Mouse (Mus musculus) hindbrain, postnatal 0 days (tissue): ENCODE measurements around the gene G530012D18Rik. TPM values are rescaled to one million over a fixed set of nuclear protein-coding genes. Genes with fewer than 3 reads are reported as not detected.
"Not testable (repeated sequence)": the region's sequence is repeated elsewhere in the genome, so short reads cannot be mapped to it uniquely, and the experiment has no call there.

ENCODE experiments used
- ATAC-seq: fragments of 200-750 bp; cut with Nextera tagmentation; 2 replicates; pipeline ENCODE4 v1.8.0; 2017; ENCODE audit warnings: mild to moderate bottlenecking, moderate TSS enrichment, moderate library complexity
- DNase-seq: peaks from one replicate; pipeline ENCODE4 v3.0.0-alpha.2; 2015; ENCODE audit warnings: low spot score
- H3K27ac ChIP-seq: fragments of 300-500 bp; sonication (generic); 2 replicates; pipeline ENCODE4 v1.5.1; 2014; ENCODE audit warnings: mild to moderate bottlenecking
- H3K27me3 ChIP-seq: fragments of 300-500 bp; sonication (generic); 2 replicates; pipeline ENCODE4 v1.6.1; 2014; ENCODE audit warnings: low read length, mixed read lengths; ENCODE audit not compliant: insufficient read depth
- H3K36me3 ChIP-seq: fragments of 300-500 bp; sonication (generic); 2 replicates; pipeline ENCODE4 v1.6.1; 2014; ENCODE audit warnings: low read length, mixed read lengths; ENCODE audit not compliant: insufficient read depth
- H3K4me1 ChIP-seq: fragments of 300-500 bp; sonication (generic); 2 replicates; pipeline ENCODE4 v1.6.1; 2014; ENCODE audit warnings: antibody characterized with exemption, low read length, mixed read lengths; ENCODE audit not compliant: insufficient read depth
- H3K4me2 ChIP-seq: fragments of 300-500 bp; sonication (generic); 2 replicates; pipeline ENCODE4 v1.6.1; 2014; ENCODE audit warnings: low read depth, mild to moderate bottlenecking, low read length, moderate library complexity, mixed read lengths
- H3K4me3 ChIP-seq: fragments of 300-500 bp; sonication (generic); 2 replicates; pipeline ENCODE4 v1.5.1; 2014; ENCODE audit warnings: low read length
- H3K9ac ChIP-seq: fragments of 300-500 bp; sonication (generic); replicated peaks from 2 replicates; pipeline ENCODE4 v1.6.1; 2014; ENCODE audit warnings: mild to moderate bottlenecking, low read length, moderate library complexity, mixed read lengths
- H3K9me3 ChIP-seq: fragments of 300-500 bp; sonication (generic); 2 replicates; pipeline ENCODE4 v1.6.1; 2016; ENCODE audit warnings: low read length, mixed read lengths
- WGBS: fragments of 180-500 bp; shearing (Covaris S2); extraction: QIAGEN DNeasy Blood & Tissue Kit; methylation state at CpG from one replicate; pipeline ENCODE4 v1.1.7; 2014; 5-methylcytosine and 5-hydroxymethylcytosine counted together
- polyA plus RNA-seq: library from polyadenylated mRNA; unstranded; fragments of >200 nt; fragmentation: Nextera tagmentation; extraction: Ambion mirVana; gene quantifications from 2 replicates; pipeline ENCODE4 v1.2.1, GENCODE M21; 2015
- total RNA-seq: library from RNA; depleted of rRNA; stranded (reverse); fragments of >200 nt; gene quantifications from 2 replicates; pipeline ENCODE4 v1.2.3, GENCODE M21; 2014; rRNA removed

Gene G530012D18Rik
- total and polyA plus RNA-seq, 2 experiments from 2014 or later = not detected

DNA sequence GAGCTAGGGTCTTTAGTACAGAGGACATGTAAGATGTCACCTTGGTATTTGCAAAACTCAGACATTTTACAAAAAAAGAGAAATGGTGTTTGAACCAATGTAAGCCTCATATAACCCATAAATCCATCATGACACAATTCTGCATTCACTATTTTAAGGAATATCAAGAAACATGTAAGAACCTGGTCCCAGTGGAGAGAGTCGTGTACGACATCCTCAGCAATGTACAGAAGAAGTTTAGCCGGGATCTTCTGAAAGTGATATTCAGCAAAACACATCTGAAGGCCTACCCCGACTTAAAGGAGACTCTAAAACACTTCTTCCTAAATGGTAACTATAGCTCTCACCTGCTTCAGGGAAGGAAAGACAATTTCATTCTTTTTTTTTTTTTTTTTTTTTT lies 35.1 kb downstream of the G530012D18Rik start:
- not testable (repeated sequence) for ATAC-seq, H3K27ac ChIP-seq, H3K36me3 ChIP-seq, H3K4me3 ChIP-seq, H3K9ac ChIP-seq, DNase-seq, H3K9me3 ChIP-seq, H3K27me3 ChIP-seq, H3K4me1 ChIP-seq, H3K4me2 ChIP-seq
- no CpG with 5 or more reads among the region's 4 CpGs for WGBS

GRCm38 (mm10) chr1:85615096-85615495 lies 39.6 kb downstream of the G530012D18Rik start:
- H3K9me3 ChIP-seq, ATAC-seq, H3K4me3 ChIP-seq, DNase-seq, H3K4me1 ChIP-seq, H3K27ac ChIP-seq, H3K4me2 ChIP-seq, H3K36me3 ChIP-seq, H3K27me3 ChIP-seq, H3K9ac ChIP-seq: not testable (repeated sequence)
- 90% methylated on average over 3 of the region's 3 CpGs for WGBS

- not testable (repeated sequence) for H3K27me3 ChIP-seq, H3K9me3 ChIP-seq, H3K4me1 ChIP-seq, DNase-seq, H3K9ac ChIP-seq, H3K27ac ChIP-seq, H3K4me2 ChIP-seq, H3K4me3 ChIP-seq, H3K36me3 ChIP-seq, ATAC-seq
- WGBS = 64% methylated on average over 3 of the region's 3 CpGs
Observed at GRCm38 (mm10) chr1:85615819-85616218, 40.3 kb downstream of the G530012D18Rik start.

GRCm38 (mm10) chr1:85617161-85617560 lies 41.7 kb downstream of the G530012D18Rik start:
- H3K9ac ChIP-seq, H3K27ac ChIP-seq, H3K4me1 ChIP-seq, ATAC-seq, H3K36me3 ChIP-seq, DNase-seq, H3K4me3 ChIP-seq, H3K4me2 ChIP-seq, H3K9me3 ChIP-seq, H3K27me3 ChIP-seq: not testable (repeated sequence)
- 61% methylated on average over 4 of the region's 5 CpGs for WGBS

DNA sequence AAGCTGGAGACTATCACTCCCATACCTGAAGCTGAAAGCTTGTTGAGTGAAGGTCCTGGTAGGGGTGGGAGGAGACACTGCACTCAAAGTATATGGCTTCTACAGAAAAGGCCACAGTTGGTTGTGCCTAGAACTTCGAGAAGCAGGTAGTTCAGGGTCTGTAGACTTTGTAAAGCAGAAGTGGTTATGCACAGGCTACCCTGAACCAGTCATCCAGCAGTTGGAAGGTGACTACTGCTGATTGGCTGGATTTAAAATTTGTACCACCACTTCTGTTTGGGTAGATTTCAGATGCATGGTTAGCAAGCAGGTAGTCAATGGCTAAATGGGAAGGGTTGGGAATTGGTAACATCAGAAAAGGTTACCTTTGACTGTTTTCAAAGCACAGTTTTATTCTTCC lies 43.2 kb downstream of the G530012D18Rik start:
- DNase-seq = not testable (repeated sequence)

More for the DNA sequence above, 43.2 kb downstream of the G530012D18Rik start:
- 74% methylated on average over 1 of the region's 1 CpGs for WGBS
- H3K27me3 ChIP-seq, ATAC-seq, H3K9me3 ChIP-seq, H3K4me3 ChIP-seq, H3K4me2 ChIP-seq, H3K27ac ChIP-seq, H3K4me1 ChIP-seq, H3K36me3 ChIP-seq, H3K9ac ChIP-seq: not testable (repeated sequence)

Other genes starting within 250 kb of the G530012D18Rik start
- gene Sp110, start 23.1 kb downstream of the G530012D18Rik start, total RNA-seq = 0.36 and 0.68 TPM in 2 replicates
- 1.0 and 1.1 TPM in 2 replicates for gene Sp110, start 23.1 kb downstream of the G530012D18Rik start, polyA plus RNA-seq
- gene Sp140, start 24.7 kb downstream of the G530012D18Rik start, total RNA-seq = 4.6 TPM in 1 of 2 replicates, not detected in the other
- 0.74 and 0.91 TPM in 2 replicates for gene Sp140, start 24.7 kb downstream of the G530012D18Rik start, polyA plus RNA-seq
- 0.31 and 2.6 TPM in 2 replicates for gene Sp100, start 74.3 kb downstream of the G530012D18Rik start, total RNA-seq
- 0.98 and 1.3 TPM in 2 replicates for gene Sp100, start 74.3 kb downstream of the G530012D18Rik start, polyA plus RNA-seq
- not detected in 2 replicates for gene A630001G21Rik, start 203.0 kb downstream of the G530012D18Rik start, total RNA-seq
- 0.35 and 0.36 TPM in 2 replicates for gene A630001G21Rik, start 203.0 kb downstream of the G530012D18Rik start, polyA plus RNA-seq
- 141 and 153 TPM in 2 replicates for gene Cab39, start 217.8 kb downstream of the G530012D18Rik start, total RNA-seq
- gene Cab39, start 217.8 kb downstream of the G530012D18Rik start, polyA plus RNA-seq = 39.9 and 41.6 TPM in 2 replicates